Mouse (Mus musculus): ENCODE results near the gene Rita1. TPM values are rescaled to one million over a fixed set of nuclear protein-coding genes. Genes with fewer than 3 reads are reported as not detected.

Gene Rita1
- total and polyA plus RNA-seq, 3 experiments: 14.2 to 16.0 (median 15.3) TPM

DNA sequence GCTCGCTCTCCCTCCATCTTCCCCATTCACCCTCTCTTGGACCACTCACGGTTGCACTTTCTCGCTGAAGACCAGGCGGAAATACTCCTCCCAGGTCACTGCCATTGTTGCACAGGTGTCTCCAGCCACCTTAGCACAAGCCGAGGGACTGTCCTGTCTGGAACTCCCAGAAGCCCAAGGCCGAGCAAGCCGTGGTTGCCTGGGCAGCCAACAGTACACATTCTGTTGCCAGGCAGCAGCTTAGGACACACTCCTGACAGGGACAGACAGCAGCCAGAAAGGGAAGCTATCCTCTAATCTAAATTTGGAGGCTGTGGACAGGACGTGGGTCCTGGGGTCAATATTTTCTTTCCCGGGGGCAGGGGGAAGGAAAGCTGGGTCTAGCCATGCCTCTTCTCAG lies 21.7 kb upstream of the Rita1 start, which contains the start of gene Cfap73:
Gene Cfap73, minus strand, starts transcription at position 105 of the 400 bp plus-strand sequence.
- no peak within 1 kb of the TSS for H3K9ac ChIP-seq (ENCODE audit: low read depth, low read length)
- H3K4me3 ChIP-seq: no peak within 1 kb of the TSS
- no peak for TF ChIP-seq CTCF (IDR thresholded peaks at IDR 0.05)
- no peak for TF ChIP-seq EP300 (IDR thresholded peaks at IDR 0.05; ENCODE audit: insufficient read depth, low read depth, low read length)
- TF ChIP-seq POLR2A (IDR thresholded peaks at IDR 0.05; ENCODE audit: insufficient read depth, low read depth, low read length): no peak
- H3K79me2 ChIP-seq (replicated peaks; ENCODE audit: control insufficient read depth, insufficient read depth, low read length): no peaks in the 10 kb centered on the region
- no peak within 1 kb of the TSS for H3K27ac ChIP-seq
- H3K4me1 ChIP-seq (ENCODE audit: control insufficient read depth, insufficient read depth, low read length): no peaks in the 10 kb centered on the region
- H3K27me3 ChIP-seq (ENCODE audit: control insufficient read depth, insufficient read depth, low read length): no peaks in the 10 kb centered on the region
- intact Hi-C loops (cut with DNase I): no loop called here
- WGBS: 35% methylated on average over 9 of the region's 9 CpGs
- peak in 1 of 2 experiments; percentile 48 for DNase-seq
- H3K36me3 ChIP-seq (ENCODE audit: control insufficient read depth, insufficient read depth, low read length): no peaks in the 10 kb centered on the region

DNA sequence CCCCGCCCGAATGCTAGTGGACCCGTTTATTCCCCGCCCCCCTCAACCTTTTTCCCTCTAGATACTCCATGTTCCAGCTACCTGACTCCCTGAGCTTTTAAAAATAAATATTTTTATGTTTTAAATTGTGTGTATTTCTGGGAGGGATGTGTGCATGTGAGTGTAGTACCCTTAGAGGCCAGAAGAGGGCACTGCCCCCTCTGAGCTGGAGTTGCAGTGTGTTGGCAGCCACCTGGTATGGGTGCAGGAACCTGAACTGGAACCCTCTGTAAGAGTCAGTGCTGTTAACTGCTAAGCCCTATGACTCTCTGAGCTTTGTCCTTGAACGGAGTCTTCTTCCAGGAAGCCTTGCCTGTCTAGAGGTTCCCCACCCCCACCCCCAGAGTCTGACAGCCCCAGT lies 19.5 kb upstream of the Rita1 start:
- Histone ChIP-seq H3K4me1 (ENCODE audit: control insufficient read depth, insufficient read depth, low read length) (no peaks in the 10 kb centered on the region), H3K27me3 (ENCODE audit: control insufficient read depth, insufficient read depth, low read length) (no peaks in the 10 kb centered on the region), H3K4me3 (no peak overlapping the region), H3K36me3 (ENCODE audit: control insufficient read depth, insufficient read depth, low read length) (no peaks in the 10 kb centered on the region), H3K27ac (no peak overlapping the region), H3K79me2 (replicated peaks; ENCODE audit: control insufficient read depth, insufficient read depth, low read length) (no peaks in the 10 kb centered on the region), H3K9ac (ENCODE audit: low read depth, low read length) (no peak overlapping the region)
- 90% methylated on average over 5 of the region's 5 CpGs for WGBS
- TF ChIP-seq CTCF (IDR thresholded peaks at IDR 0.05) (no peak), EP300 (IDR thresholded peaks at IDR 0.05; ENCODE audit: insufficient read depth, low read depth, low read length) (no peak), POLR2A (IDR thresholded peaks at IDR 0.05; ENCODE audit: insufficient read depth, low read depth, low read length) (no peak)
- intact Hi-C loops (cut with DNase I): no loop called here
- DNase-seq: no peak

- no peak overlapping the region for H3K4me3 ChIP-seq
- no peaks in the 10 kb centered on the region for H3K4me1 ChIP-seq (ENCODE audit: control insufficient read depth, insufficient read depth, low read length)
- H3K27ac ChIP-seq: no peak overlapping the region
- 5% methylated on average over 29 of the region's 29 CpGs for WGBS
- intact Hi-C loops (cut with DNase I): no loop called here
- H3K79me2 ChIP-seq (replicated peaks; ENCODE audit: control insufficient read depth, insufficient read depth, low read length): no peaks in the 10 kb centered on the region
- no peak overlapping the region for H3K9ac ChIP-seq (ENCODE audit: low read depth, low read length)
- no peak for DNase-seq
- no peaks in the 10 kb centered on the region for H3K36me3 ChIP-seq (ENCODE audit: control insufficient read depth, insufficient read depth, low read length)
- no peaks in the 10 kb centered on the region for H3K27me3 ChIP-seq (ENCODE audit: control insufficient read depth, insufficient read depth, low read length)
- TF ChIP-seq CTCF (IDR thresholded peaks at IDR 0.05): no peak
- TF ChIP-seq POLR2A (IDR thresholded peaks at IDR 0.05; ENCODE audit: insufficient read depth, low read depth, low read length): no peak
- no peak for TF ChIP-seq EP300 (IDR thresholded peaks at IDR 0.05; ENCODE audit: insufficient read depth, low read depth, low read length)
These were observed 18.7 kb upstream of the Rita1 start for GRCm38 (mm10) chr5:120631128-120631527.

DNA sequence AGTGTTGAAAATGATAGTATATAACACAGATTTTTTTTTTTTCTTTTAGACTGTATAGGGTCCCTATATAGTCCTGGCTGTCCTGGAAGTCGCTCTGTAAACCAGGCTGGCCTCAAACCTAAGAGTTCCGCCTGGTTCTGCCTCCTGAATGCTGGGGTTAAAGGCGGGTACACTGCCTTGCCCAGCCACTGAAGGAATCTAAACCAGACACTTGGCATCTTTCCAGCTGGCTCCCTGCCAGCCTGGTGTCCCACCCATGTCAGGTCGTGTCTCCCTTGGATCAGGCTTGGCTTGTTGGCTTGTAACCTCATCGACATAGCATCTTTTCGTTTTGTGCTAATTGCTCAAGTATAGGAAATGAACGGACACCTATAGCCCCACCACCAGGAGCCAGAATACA lies 16.2 kb upstream of the Rita1 start:
- no peaks in the 10 kb centered on the region for H3K36me3 ChIP-seq (ENCODE audit: control insufficient read depth, insufficient read depth, low read length)
- H3K9ac ChIP-seq (ENCODE audit: low read depth, low read length): no peak overlapping the region
- H3K4me1 ChIP-seq (ENCODE audit: control insufficient read depth, insufficient read depth, low read length): no peaks in the 10 kb centered on the region
- intact Hi-C loops (cut with DNase I): no loop called here
- no peaks in the 10 kb centered on the region for H3K27me3 ChIP-seq (ENCODE audit: control insufficient read depth, insufficient read depth, low read length)
- no peaks in the 10 kb centered on the region for H3K79me2 ChIP-seq (replicated peaks; ENCODE audit: control insufficient read depth, insufficient read depth, low read length)
- TF ChIP-seq CTCF (IDR thresholded peaks at IDR 0.05): no peak
- no peak for TF ChIP-seq POLR2A (IDR thresholded peaks at IDR 0.05; ENCODE audit: insufficient read depth, low read depth, low read length)
- TF ChIP-seq EP300 (IDR thresholded peaks at IDR 0.05; ENCODE audit: insufficient read depth, low read depth, low read length): no peak
- H3K4me3 ChIP-seq: no peak overlapping the region
- WGBS: 46% methylated on average over 7 of the region's 7 CpGs
- H3K27ac ChIP-seq: no peak overlapping the region
- no peak for DNase-seq

GRCm38 (mm10) chr5:120627515-120628300 lies 15.3 kb upstream of the Rita1 start:
- TF ChIP-seq POLR2A (IDR thresholded peaks at IDR 0.05; ENCODE audit: insufficient read depth, low read depth, low read length) (no peak), EP300 (IDR thresholded peaks at IDR 0.05; ENCODE audit: insufficient read depth, low read depth, low read length) (no peak), CTCF (IDR thresholded peaks at IDR 0.05) (no peak)
- H3K9ac ChIP-seq (ENCODE audit: low read depth, low read length): no peak overlapping the region
- no peak for DNase-seq
- no peaks in the 10 kb centered on the region for H3K36me3 ChIP-seq (ENCODE audit: control insufficient read depth, insufficient read depth, low read length)
- WGBS: 87% methylated on average over 15 of the region's 15 CpGs
- no peaks in the 10 kb centered on the region for H3K27me3 ChIP-seq (ENCODE audit: control insufficient read depth, insufficient read depth, low read length)
- no peak overlapping the region for H3K4me3 ChIP-seq
- H3K79me2 ChIP-seq (replicated peaks; ENCODE audit: control insufficient read depth, insufficient read depth, low read length): no peaks in the 10 kb centered on the region
- no peak overlapping the region for H3K27ac ChIP-seq
- no peaks in the 10 kb centered on the region for H3K4me1 ChIP-seq (ENCODE audit: control insufficient read depth, insufficient read depth, low read length)
- intact Hi-C loops (cut with DNase I): no loop called here

DNA sequence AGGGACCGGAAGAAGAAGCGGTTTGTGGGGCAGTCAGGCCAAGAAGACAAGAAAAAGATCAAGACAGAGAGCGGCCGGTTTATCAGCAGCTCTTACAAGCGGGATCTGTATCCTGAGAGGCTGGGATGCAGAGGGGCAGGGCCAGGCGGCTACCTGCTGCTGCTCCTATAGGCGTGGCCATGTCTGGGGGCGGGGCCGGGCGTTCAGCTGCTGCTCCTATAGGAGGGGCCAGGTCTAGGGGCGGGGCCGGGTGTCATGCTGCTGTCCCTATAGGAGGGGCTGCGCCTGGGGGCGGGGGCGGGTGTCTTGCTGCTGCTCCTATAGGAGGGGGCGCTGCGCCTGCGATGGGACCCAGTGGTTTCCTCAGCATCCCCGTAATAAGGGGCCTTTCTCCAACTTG lies 14.0 kb upstream of the Rita1 start:
- TF ChIP-seq EP300 (IDR thresholded peaks at IDR 0.05; ENCODE audit: insufficient read depth, low read depth, low read length) (no peak), POLR2A (IDR thresholded peaks at IDR 0.05; ENCODE audit: insufficient read depth, low read depth, low read length) (no peak), CTCF (IDR thresholded peaks at IDR 0.05) (no peak)
- DNase-seq: no peak
- H3K4me3 ChIP-seq: no peak overlapping the region
- WGBS: 71% methylated on average over 19 of the region's 19 CpGs
- H3K4me1 ChIP-seq (ENCODE audit: control insufficient read depth, insufficient read depth, low read length): no peaks in the 10 kb centered on the region
- no peaks in the 10 kb centered on the region for H3K36me3 ChIP-seq (ENCODE audit: control insufficient read depth, insufficient read depth, low read length)
- intact Hi-C loops (cut with DNase I): no loop called here
- H3K27ac ChIP-seq: no peak overlapping the region
- H3K27me3 ChIP-seq (ENCODE audit: control insufficient read depth, insufficient read depth, low read length): no peaks in the 10 kb centered on the region
- no peaks in the 10 kb centered on the region for H3K79me2 ChIP-seq (replicated peaks; ENCODE audit: control insufficient read depth, insufficient read depth, low read length)
- H3K9ac ChIP-seq (ENCODE audit: low read depth, low read length): no peak overlapping the region

All from heart, adult 2 months (tissue).